Mouse (Mus musculus) layer of hippocampus, postnatal 14 days (tissue): ENCODE measurements at regions not wholly inside any gene's neighbourhood (a gene's known extent, or its start where the extent isn't known, plus 50 kb on each side); places are given as distances from the start of the nearest gene placed in this dataset.
A peak's percentile ranks its signal among the peaks of the same experiment; 100 is the strongest.
"Not testable (repeated sequence)": the region's sequence is repeated elsewhere in the genome, so short reads cannot be mapped to it uniquely, and the experiment has no call there.

ENCODE experiments used
- DNase-seq, 2 experiments: peaks; one replicate each; pipeline ENCODE4 v3.0.0; 2021 to 2022; ENCODE audit warnings: low spot score in 2 of 2, mixed read lengths in 1 of 2

DNA sequence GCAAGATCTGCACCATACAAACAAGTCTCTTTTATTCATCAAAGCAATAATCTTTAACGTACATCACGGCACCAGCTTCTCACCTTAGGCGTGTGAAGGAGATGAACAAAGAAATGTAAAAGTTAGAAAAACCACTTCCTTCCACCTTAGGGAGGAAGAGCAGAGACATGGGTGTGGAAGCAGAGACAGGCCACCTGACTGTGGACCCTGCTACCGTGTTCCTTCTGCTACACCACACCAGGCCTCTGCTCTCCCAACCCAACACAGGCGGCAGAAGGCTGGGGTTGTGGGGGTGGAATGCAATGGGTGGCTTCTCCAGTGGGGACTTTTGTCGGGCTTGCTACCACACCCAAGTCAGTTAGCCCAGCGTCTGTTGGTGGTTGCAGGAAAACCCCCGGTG, 540.2 kb upstream of the Gm10131 start:
- DNase-seq = no peak

DNA sequence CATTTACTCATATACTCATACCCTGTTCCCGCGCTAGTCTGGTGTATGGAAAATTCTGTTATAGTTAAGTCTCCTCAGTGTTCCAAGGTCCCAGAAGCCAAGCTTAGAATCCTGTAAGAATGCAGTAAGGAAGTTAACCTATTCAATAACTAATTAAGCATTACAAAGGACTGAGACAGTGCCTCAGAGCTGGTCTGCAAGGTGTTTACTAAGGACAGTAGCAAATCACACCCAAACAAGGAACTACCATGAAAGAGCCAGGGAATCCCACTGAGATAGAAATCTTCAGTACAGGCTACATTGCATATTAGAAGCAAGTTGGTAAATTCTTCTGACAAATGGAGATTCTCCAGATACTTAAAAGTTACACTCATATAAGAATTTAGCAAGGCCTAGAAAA, 516.7 kb upstream of the Gm10131 start:
- DNase-seq = not testable (repeated sequence)

DNA sequence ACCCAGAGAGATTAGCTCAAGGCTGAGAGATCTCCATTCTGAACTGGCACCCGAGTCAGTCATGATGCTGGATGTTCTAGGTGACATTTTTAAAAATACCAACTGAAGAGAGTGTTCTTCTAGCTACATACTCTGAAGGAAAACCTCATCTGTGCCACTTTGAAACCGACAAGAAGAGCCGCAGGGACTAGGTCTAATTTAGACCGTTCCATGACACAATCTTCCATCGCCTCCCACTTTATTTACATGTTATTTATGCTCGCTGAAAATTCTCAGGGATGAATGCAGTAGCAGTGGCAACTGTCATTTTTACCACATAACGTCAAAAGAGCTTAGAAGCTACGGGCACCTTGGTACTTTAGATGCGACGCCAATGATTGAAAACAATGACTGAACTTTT, 514.1 kb upstream of the Gm10131 start:
- no peak for DNase-seq

DNA sequence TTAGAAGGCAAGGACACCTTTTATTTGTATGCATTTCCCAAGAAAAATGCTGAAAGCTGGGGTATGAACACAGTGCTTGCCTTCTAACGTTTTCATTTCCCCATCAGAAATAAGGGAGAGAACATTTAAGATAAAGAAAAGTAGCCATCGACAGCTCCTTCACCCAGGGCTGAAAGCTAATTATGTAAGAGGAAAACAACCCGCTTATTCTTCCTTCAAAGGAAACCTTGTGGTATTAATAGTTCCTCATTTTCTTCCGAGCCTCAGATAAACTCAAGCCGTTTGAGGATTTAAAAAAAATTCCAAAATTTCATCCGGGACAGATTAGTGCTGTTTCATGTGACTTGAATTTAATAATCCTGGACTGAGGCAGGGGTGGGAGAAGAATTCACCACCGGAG, 512.2 kb upstream of the Gm10131 start:
- DNase-seq = no peak

DNA sequence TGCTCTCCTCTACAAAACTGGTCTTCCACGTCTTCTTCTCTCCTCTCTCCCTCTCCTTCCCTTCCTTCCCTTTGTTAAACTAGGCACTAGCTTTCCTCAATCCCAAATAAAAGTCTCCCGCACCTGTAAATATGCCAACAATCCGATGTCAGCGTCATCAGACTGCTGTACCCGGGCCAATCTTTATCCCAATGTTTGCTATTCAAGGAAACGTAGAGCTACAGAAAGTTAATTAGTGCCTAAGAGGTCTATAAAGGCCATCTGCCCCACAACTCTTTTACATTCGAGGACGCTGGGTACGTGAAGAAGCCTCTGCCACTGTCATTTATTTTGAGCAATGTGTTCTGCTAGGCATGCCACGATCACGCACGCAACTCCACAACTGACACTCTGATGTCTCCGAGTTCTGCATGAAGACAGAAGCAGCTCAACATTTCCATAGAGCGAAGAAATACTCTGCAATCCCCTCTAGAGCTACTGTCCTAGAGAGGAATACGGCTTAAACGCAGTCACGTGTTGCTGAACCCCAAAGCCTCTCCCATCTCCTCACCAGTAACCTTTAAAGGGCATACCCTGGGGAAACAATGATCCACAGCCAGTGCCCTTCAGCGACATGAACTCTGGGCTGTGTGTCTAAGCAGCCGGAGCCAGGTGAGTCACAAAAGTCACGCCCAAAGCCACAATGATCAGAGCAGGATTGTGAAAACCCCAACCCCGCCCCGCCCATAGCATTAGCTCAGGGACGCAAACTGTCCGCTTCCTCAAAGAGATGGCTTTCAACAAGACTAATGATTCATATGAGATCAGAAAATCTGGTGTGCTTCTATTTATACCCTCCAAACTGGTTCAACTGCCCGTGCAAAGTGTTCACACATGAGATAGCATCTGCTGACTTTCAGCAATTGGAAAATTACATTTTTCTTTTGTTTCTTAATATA, 510.9 kb upstream of the Gm10131 start:
- peak; percentile 31 to 61 for DNase-seq

DNA sequence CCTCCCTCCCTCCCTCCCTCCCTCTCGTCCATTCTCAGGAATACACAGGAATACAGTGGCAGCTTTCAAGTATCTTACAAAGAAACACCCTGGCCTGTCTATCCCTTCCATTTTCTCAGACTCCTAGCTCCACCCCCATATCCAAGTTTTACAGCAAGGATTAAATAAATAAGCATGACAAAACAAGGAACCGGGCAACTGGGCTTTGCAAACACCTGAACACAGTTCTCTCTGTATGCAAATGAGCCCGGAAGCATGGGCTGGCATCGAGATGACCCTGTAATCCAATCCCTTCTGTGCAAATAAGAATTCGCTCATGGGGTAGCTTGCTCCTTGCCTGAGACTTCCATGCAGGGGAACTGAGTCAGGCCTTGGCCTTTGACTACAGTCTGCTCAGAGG, 506.5 kb upstream of the Gm10131 start:
- DNase-seq = no peak

DNA sequence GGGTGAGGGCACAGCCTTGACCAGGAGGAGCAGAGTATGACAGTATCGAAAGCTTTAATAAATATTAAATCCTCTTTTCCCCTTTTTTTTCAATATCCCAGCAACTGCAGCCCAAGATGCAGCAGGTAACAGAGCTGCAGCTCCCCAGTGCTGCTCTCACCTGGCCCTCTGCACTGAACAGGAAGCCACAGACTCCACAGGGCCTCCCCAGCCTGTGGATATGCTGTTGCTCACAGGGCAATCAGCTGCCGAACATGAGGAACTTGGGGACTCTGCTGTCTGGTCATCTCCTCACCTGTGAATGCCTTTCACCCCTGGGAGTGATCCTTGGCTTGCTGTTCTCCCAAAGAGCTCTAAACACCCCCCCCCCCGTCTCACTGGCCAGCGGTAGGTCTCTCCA, 503.4 kb upstream of the Gm10131 start:
- no peak for DNase-seq

DNA sequence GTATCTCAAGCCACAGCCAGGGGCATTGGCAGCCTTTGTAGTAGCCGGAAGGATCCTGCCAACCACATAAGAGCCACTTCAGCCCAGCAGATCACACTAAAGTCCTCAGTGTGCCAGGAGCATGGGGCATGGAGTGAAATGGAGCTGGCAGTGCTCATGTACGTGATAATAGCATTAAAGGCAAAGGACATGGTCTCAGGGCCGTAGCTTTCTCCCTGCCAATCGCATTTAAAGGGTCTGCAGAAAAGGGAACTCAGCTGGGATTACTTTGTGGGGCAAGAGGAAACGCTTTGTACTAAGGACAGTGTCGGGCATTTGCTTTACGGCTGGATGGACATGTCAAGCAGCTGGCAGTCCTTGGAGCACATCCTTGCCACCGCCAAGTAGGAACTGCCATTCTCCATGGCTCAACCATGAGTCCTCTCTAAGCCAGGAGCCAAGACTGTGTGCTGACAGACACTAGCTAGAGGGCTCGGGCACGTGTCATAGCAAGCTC, 502.5 kb upstream of the Gm10131 start:
- no peak for DNase-seq

DNA sequence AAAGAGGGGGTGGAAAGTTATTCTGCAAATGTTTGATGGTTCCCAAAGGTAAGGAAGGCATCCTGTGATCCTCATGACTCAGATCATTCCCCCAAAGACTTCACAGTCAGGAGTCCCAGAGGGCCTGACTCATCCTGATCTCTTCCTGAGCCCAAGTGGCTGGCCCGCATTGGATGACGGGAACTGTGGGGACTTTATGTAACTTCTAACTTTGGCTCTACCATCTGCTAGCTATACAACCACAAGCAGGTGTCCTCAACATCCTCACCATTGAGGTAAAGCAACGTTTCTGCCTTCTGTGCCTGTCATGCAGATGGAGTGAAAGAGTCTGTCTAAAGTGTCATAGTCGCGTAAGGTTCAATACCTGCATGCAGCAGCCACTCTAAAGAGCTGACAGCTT, 501.6 kb upstream of the Gm10131 start:
- no peak for DNase-seq

DNA sequence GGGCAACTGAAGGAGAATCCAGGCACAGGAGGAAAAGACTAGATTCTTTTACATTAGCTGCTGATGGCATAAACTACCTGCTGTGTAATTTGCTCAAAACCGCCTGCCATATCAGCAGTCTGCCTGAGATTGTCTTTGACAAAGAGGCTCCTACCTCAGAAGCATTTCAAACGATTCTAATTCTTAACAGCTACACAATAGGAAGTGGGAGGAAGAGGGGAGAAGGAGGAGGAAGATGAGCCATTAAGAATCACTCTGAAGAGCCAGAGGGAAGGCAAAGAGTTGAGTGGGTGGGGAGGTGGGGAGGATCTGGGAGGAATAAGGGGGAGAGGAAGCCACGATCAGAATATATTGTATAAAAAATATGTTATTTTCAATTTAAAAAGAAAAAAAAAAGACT, 500.9 kb upstream of the Gm10131 start:
- no peak for DNase-seq

DNA sequence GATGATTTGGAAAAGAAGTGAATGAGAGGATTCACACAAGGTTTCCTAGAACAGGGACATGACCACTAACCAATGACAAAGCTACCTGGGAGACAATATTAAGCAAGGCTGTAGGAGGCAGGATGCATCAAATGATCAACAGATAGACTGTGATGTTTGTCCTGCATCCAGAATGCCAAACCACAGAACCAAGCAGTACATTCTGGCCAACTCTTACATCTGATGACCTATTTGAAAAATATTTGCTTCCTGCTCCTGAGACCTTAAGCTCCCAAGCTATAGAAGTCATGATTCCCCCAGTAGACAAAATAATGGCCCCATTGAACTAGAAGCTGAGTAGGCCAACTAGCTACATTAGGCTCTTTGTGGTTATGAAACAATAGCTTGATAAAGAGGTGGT, 498.6 kb upstream of the Gm10131 start:
- DNase-seq = no peak

DNA sequence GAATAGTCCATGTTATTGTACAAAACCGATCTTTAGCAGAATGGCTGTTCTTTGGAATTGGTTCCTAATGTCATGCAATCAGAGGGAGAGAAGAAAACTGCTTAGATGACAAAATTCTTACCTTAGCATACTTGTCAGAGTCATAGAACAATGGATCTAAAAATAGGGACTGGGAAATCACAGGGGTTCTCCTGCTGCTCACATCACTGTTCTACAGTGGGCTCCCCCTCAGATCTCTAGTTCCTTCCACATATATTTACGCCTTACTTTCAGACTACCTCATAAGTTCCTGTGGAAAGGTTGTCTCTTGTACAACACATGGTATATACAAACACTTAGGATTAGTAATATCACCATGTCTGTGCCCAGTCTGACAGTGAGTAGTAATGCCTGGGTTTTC, 495.9 kb upstream of the Gm10131 start:
- DNase-seq = no peak

DNA sequence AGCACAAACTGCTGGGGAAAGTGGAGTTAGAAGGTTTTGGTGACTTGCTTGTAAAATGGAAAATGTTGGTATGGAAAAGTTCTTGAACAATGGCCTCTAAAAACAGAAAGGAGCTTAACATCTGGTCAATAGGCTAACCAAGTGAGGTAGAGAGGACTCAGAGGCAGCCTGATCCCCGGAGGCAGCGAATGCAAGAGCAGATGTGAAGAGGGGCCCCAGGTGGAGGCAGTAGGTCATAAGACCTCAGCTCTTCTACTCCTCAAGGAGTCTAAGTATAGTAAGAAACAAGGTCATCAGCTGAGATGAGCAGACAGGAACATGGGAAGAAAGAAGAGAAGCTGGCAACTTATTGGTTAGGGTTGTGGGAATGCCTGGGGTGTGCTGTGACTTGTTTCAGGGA, 493.5 kb upstream of the Gm10131 start:
- DNase-seq = no peak

DNA sequence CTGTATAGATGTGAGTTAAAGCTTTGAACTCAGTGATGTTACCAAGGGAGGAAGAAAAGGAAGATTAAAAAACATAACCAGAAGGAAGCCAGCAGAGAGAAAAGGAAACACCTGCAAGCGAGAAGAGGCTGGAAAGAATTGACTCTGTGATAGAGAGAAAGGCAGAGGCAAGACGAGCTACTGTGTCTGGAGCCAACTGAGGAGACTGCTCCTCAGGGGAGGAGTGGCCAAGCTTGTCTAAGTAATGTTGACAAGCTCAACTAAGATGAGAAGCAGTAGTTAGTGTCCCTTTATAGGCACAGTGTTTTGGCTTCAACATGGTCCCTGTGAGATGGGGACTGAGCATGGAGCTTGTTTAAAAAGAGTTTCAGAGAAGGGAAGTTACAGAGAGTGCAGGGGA, 493.0 kb upstream of the Gm10131 start:
- DNase-seq = no peak

DNA sequence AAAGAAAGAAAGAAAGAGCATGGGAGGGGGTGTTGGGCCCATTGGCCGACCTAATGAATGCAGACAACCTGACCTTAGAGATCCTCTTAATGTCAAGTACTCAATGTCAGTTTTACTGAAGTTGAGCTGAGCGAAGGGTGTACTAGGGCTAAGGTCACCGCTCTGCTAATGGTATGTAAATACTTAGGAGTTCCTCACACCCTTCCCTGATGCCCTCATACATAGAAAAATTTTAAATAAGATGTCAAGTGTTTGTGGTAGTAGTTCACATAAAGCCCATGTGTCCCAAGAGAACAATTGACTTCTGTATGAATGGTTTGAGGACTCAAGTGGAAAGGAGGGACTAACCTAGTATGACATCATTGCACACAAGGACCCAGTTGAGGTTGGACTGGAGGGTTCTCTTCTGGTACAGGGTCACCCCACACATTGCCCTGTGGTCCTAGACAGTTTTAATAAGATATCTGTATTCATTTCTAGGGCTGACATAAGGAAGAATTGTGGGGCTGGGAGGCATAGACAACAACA, 490.0 kb upstream of the Gm10131 start:
- DNase-seq = no peak

DNA sequence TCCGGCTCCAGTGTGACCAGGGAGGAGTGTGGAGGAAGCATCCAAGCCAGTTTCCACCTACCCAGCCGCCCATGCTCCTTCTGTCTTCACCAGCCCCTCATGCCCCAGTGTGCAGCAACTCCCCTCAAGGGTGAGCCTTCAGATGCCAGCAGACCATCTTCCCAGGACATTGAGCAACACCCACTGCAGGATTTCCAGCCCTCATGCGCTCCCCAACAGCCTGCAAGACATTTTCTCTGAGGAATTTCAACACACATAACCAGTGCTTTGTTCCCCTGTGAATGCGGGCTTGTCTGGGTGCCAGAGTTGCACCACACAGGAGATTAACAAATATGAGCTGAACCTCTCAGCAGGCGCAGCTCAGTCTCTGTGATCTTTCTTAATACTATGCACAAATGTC, 489.3 kb upstream of the Gm10131 start:
- DNase-seq = no peak

DNA sequence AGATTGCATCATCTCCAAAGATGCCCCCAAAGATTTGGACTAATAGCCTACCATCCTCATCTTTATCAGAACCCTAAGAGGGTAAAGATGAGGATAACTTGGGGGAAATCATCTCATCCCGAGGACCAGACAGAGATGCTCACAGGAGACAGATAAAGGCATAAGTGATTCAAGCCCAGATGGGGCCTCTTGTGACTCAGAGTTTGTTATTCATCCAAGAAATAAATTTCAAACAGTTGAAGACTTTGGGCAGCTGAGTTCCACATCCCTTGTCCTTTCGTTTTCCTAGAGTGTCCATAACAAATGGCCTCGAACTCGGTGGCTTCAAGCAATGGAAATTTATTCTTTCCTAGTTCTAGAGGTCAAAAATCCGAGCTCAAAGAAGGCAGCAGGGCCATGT, 485.1 kb upstream of the Gm10131 start:
- DNase-seq = no peak

DNA sequence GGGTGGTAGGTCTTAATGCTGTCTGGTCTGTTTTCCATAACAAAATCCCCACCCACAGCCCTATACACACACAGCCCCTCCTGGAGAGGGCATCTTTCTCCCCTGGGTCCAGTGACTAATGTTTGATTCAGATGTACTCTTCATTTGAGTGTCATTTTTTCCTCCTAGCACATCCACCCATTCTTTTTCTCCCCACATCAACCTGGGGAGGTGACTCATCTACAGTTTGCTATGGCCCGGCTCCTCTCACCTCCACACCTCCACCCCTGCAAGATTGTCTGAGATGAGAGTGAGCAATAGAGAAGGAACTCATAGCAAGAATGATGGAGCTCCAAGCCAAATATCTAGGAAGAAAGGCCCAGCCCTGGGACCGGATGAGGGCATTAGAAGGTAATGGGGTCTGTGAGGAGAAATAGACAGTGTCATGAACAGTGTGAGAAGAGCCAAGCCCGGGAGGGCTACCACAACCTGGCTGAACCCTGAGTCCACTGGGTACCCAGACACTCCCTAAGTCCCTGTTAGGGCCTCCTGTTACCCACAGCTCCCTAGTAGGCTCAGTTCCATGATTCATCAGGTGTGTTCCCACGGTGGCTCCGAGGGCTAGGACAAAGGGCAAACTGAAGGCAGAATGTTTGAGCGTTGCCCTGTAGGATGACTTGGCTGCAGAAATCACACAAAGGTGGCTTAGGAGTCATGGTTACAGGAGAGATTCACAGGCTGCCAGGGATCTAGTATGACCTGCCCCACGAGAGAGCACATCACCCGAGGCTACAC, 479.6 kb upstream of the Gm10131 start:
- no peak for DNase-seq

DNA sequence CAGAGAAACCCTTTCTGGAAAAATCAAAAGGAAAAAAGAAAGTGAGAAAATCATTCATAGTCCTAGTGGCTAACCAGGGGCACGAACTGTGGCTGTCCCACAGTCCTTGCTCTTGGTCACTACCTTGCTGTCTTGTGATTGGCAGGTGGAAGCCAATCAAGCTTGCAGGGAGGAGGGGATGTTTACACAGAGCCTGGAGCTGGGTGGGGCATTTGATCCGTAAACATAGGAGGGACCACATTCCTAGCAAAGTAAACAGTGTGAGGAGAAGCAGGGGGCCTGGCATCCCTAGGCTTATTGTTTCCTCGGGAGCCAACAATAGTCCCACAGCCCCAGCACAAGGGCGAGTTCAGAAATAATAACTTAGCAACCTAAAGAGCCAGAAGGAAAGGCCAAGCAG, 466.5 kb upstream of the Gm10131 start:
- DNase-seq = no peak

DNA sequence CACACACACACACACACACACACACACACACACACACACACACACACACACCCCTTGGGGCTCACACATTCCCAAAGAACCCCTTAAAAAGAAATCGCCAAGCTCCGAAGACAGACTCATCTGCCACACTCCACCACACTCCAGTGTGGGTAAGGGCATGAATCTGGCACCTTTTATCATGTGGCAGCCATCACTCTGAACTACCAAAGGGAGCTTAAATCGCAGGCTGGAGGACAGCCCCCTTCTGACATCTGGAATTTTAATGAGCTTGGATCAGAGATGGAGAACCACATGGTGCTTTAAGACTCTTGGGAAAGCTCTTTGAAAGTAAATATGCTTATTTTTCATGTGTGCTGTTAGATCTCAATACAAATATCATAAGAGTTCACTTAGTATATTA, 462.5 kb upstream of the Gm10131 start:
- DNase-seq = no peak

DNA sequence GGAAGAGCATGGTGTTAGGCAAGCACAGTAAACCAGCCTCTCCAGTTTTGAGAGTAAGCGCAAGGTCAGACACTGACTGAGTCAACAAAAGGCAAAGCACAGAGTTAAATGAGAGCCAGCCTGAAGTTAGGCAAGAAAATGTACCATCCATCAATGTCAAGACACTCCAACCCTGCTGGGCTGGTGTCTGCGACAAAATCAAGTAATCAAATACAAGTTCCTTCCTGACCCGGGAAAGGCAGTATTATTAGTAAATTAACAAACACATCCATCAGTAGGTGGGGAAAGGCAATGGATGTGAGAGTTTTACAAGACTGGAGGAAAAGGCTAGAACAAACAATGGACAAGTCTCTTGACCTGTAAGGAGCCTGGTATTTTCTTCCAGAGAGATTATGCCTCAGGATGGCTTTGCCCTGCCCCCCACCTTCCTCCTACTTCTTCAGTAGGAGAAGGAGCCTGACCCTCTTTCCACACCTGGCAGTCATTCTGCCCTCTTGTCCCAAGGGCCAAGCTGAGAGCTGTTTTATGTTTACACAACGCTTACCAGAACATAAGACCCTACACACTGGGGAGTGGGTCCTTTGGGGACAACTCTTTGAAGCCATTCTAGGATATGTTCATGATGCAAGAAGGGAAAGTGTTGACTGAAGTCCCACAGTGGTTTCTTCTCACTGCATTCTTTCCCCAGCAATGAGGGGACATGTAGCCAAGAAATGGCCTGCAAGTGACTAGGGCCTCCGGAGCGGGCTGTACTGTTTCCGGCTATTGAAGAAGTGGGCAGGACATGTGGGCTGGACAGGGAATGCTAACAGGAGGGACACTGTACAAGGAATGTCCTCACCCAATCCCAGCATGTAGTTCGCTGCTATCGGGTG, 461.7 kb upstream of the Gm10131 start:
- no peak for DNase-seq
